Mouse (Mus musculus) CD4-positive helper T cell, adult 2 months (primary cell): ENCODE measurements around the gene Dlgap5.

Experiments
- DNase-seq: peaks from one replicate; pipeline ENCODE4 v3.0.0-alpha.2; 2012; ENCODE audit warnings: low read depth, missing footprints, low spot score

Gene Dlgap5

GRCm38 (mm10) chr14:47395462-47396026 lies 22.7 kb downstream of the Dlgap5 start:
- DNase-seq: peak; percentile 84

GRCm38 (mm10) chr14:47395007-47395406 lies 23.2 kb downstream of the Dlgap5 start:
- DNase-seq: peak; percentile 50

GRCm38 (mm10) chr14:47393354-47394094 lies 24.7 kb downstream of the Dlgap5 start:
- DNase-seq: no peak

- no peak for DNase-seq
Observed at GRCm38 (mm10) chr14:47386125-47386524, 32.1 kb downstream of the Dlgap5 start.

GRCm38 (mm10) chr14:47384653-47385052 lies 33.6 kb downstream of the Dlgap5 start:
- DNase-seq: no peak

GRCm38 (mm10) chr14:47383911-47384310 lies 34.3 kb downstream of the Dlgap5 start:
- DNase-seq: no peak

GRCm38 (mm10) chr14:47378336-47378735 lies 39.9 kb downstream of the Dlgap5 start:
- DNase-seq: no peak

- DNase-seq: no peak
Observed at GRCm38 (mm10) chr14:47376526-47376925, 41.7 kb downstream of the Dlgap5 start.

GRCm38 (mm10) chr14:47373728-47374678 lies 44.2 kb downstream of the Dlgap5 start:
- peak; percentile 56 for DNase-seq

- no peak for DNase-seq
Observed at GRCm38 (mm10) chr14:47371689-47372088, 46.5 kb downstream of the Dlgap5 start.

- no peak for DNase-seq
Observed at GRCm38 (mm10) chr14:47370790-47371189, 47.4 kb downstream of the Dlgap5 start.

- DNase-seq: no peak
Observed at GRCm38 (mm10) chr14:47369741-47370140, 48.5 kb downstream of the Dlgap5 start.

GRCm38 (mm10) chr14:47367461-47367860 lies 50.7 kb downstream of the Dlgap5 start, which contains the start of gene Lgals3:
TSS of gene Lgals3 (plus strand) at chr14:47367751.
- no peak for DNase-seq

GRCm38 (mm10) chr14:47366881-47367321 lies 51.3 kb downstream of the Dlgap5 start:
- peak; percentile 50 for DNase-seq

GRCm38 (mm10) chr14:47364742-47365449 lies 53.3 kb downstream of the Dlgap5 start:
- no peak for DNase-seq

GRCm38 (mm10) chr14:47361899-47362298 lies 56.3 kb downstream of the Dlgap5 start:
- DNase-seq: peak; percentile 66

- peak; percentile 43 for DNase-seq
Observed at GRCm38 (mm10) chr14:47361418-47361817, 56.8 kb downstream of the Dlgap5 start.

GRCm38 (mm10) chr14:47359610-47360009 lies 58.6 kb downstream of the Dlgap5 start:
- DNase-seq: peak; percentile 20

- DNase-seq: no peak
Observed at GRCm38 (mm10) chr14:47356622-47357021, 61.6 kb downstream of the Dlgap5 start.

- no peak for DNase-seq
Observed at GRCm38 (mm10) chr14:47354948-47355347, 63.3 kb downstream of the Dlgap5 start.

GRCm38 (mm10) chr14:47354111-47354577 lies 64.1 kb downstream of the Dlgap5 start:
- DNase-seq: peak; percentile 19
